Mouse (Mus musculus): Measurements from ENCODE around the gene Mrvi1.
A peak's percentile ranks its signal among the peaks of the same experiment; 100 is the strongest.

- TF ChIP-seq POLR2A (IDR thresholded peaks at IDR 0.05; ENCODE audit: borderline replicate concordance, insufficient read depth, low read length): no peak
- TF ChIP-seq CTCF (IDR thresholded peaks at IDR 0.05; ENCODE audit: borderline replicate concordance, insufficient read depth, low read depth, low read length): peak; percentile 76
These were observed 32.6 kb upstream of the Mrvi1 start for GRCm38 (mm10) chr7:111014893-111015292.
